Mouse (Mus musculus): Measurements from ENCODE around the gene Snx9. TPM values are rescaled to one million over a fixed set of nuclear protein-coding genes. Genes with fewer than 3 reads are reported as not detected.
A peak's percentile ranks its signal among the peaks of the same experiment; 100 is the strongest.

The Snx9 gene
- polyA plus RNA-seq, 1 experiment from 2014 or later, result 31.3 TPM

GRCm38 (mm10) chr17:5798900-5799299, 42.2 kb upstream of the Snx9 start:
- no peak overlapping the region for H3K4me3 ChIP-seq (replicated peaks; ENCODE audit: low read length)
- ATAC-seq (ENCODE audit: insufficient read depth, low FRiP score), result no peak
- H3K36me3 ChIP-seq (ENCODE audit: control insufficient read depth, insufficient read depth, low read length), result no peaks in the 10 kb centered on the region
- no peaks in the 10 kb centered on the region for H3K27me3 ChIP-seq (ENCODE audit: control insufficient read depth, insufficient read depth, low read length)
- H3K4me2 ChIP-seq (ENCODE audit: low read depth, low read length), result no peak overlapping the region
- H3K4me1 ChIP-seq (ENCODE audit: control insufficient read depth, insufficient read depth, low read length), result peaks cover 18% of the 10 kb centered on the region
- H3K9me3 ChIP-seq (replicated peaks; ENCODE audit: control insufficient read depth, low read length), result no peaks in the 10 kb centered on the region
- no peak overlapping the region for H3K27ac ChIP-seq (ENCODE audit: low read length)
- H3K9ac ChIP-seq (ENCODE audit: low read length), result 0 out of 2 replicates have a peak overlapping the region, but pooled peaks have one; percentile 10
- WGBS, result 65% methylated on average over 5 of the region's 5 CpGs

- Histone ChIP-seq H3K27me3 (ENCODE audit: control insufficient read depth, insufficient read depth, low read length) (no peaks in the 10 kb centered on the region), H3K9ac (ENCODE audit: low read length) (no peak overlapping the region), H3K4me1 (ENCODE audit: control insufficient read depth, insufficient read depth, low read length) (peaks cover 24% of the 10 kb centered on the region), H3K4me3 (replicated peaks; ENCODE audit: low read length) (no peak overlapping the region), H3K36me3 (ENCODE audit: control insufficient read depth, insufficient read depth, low read length) (no peaks in the 10 kb centered on the region), H3K9me3 (replicated peaks; ENCODE audit: control insufficient read depth, low read length) (no peaks in the 10 kb centered on the region), H3K27ac (ENCODE audit: low read length) (no peak overlapping the region), H3K4me2 (ENCODE audit: low read depth, low read length) (no peak overlapping the region)
- no peak for ATAC-seq (ENCODE audit: insufficient read depth, low FRiP score)
- WGBS, result 77% methylated on average over 17 of the region's 17 CpGs
Observed at GRCm38 (mm10) chr17:5799396-5800021, 41.6 kb upstream of the Snx9 start.

GRCm38 (mm10) chr17:5800254-5800653, 40.9 kb upstream of the Snx9 start:
- Histone ChIP-seq H3K9me3 (replicated peaks; ENCODE audit: control insufficient read depth, low read length) (no peaks in the 10 kb centered on the region), H3K4me3 (replicated peaks; ENCODE audit: low read length) (no peak overlapping the region), H3K4me2 (ENCODE audit: low read depth, low read length) (no peak overlapping the region), H3K9ac (ENCODE audit: low read length) (no peak overlapping the region), H3K27me3 (ENCODE audit: control insufficient read depth, insufficient read depth, low read length) (no peaks in the 10 kb centered on the region), H3K4me1 (ENCODE audit: control insufficient read depth, insufficient read depth, low read length) (peaks cover 27% of the 10 kb centered on the region), H3K36me3 (ENCODE audit: control insufficient read depth, insufficient read depth, low read length) (no peaks in the 10 kb centered on the region), H3K27ac (ENCODE audit: low read length) (no peak overlapping the region)
- 73% methylated on average over 2 of the region's 2 CpGs for WGBS
- no peak for ATAC-seq (ENCODE audit: insufficient read depth, low FRiP score)

GRCm38 (mm10) chr17:5800824-5801560, 40.1 kb upstream of the Snx9 start:
- Histone ChIP-seq H3K27me3 (ENCODE audit: control insufficient read depth, insufficient read depth, low read length) (no peaks in the 10 kb centered on the region), H3K36me3 (ENCODE audit: control insufficient read depth, insufficient read depth, low read length) (no peaks in the 10 kb centered on the region), H3K4me2 (ENCODE audit: low read depth, low read length) (no peak overlapping the region), H3K4me1 (ENCODE audit: control insufficient read depth, insufficient read depth, low read length) (peaks cover 34% of the 10 kb centered on the region), H3K9ac (ENCODE audit: low read length) (no peak overlapping the region), H3K9me3 (replicated peaks; ENCODE audit: control insufficient read depth, low read length) (no peaks in the 10 kb centered on the region), H3K4me3 (replicated peaks; ENCODE audit: low read length) (no peak overlapping the region), H3K27ac (ENCODE audit: low read length) (no peak overlapping the region)
- ATAC-seq (ENCODE audit: insufficient read depth, low FRiP score), result no peak
- WGBS, result 79% methylated on average over 7 of the region's 7 CpGs

- Histone ChIP-seq H3K4me1 (ENCODE audit: control insufficient read depth, insufficient read depth, low read length) (peaks cover 34% of the 10 kb centered on the region), H3K9me3 (replicated peaks; ENCODE audit: control insufficient read depth, low read length) (no peaks in the 10 kb centered on the region), H3K4me2 (ENCODE audit: low read depth, low read length) (no peak overlapping the region), H3K27ac (ENCODE audit: low read length) (no peak overlapping the region), H3K4me3 (replicated peaks; ENCODE audit: low read length) (no peak overlapping the region), H3K27me3 (ENCODE audit: control insufficient read depth, insufficient read depth, low read length) (no peaks in the 10 kb centered on the region), H3K36me3 (ENCODE audit: control insufficient read depth, insufficient read depth, low read length) (no peaks in the 10 kb centered on the region), H3K9ac (ENCODE audit: low read length) (no peak overlapping the region)
- ATAC-seq (ENCODE audit: insufficient read depth, low FRiP score), result no peak
- 47% methylated on average over 17 of the region's 17 CpGs for WGBS
Observed at GRCm38 (mm10) chr17:5801761-5802655, 39.1 kb upstream of the Snx9 start.

- no peak overlapping the region for H3K4me3 ChIP-seq (replicated peaks; ENCODE audit: low read length)
- H3K9me3 ChIP-seq (replicated peaks; ENCODE audit: control insufficient read depth, low read length), result no peaks in the 10 kb centered on the region
- no peak overlapping the region for H3K9ac ChIP-seq (ENCODE audit: low read length)
- ATAC-seq (ENCODE audit: insufficient read depth, low FRiP score), result no peak
- no peak overlapping the region for H3K4me2 ChIP-seq (ENCODE audit: low read depth, low read length)
- no peak overlapping the region for H3K27ac ChIP-seq (ENCODE audit: low read length)
- peaks cover 34% of the 10 kb centered on the region for H3K4me1 ChIP-seq (ENCODE audit: control insufficient read depth, insufficient read depth, low read length)
- no peaks in the 10 kb centered on the region for H3K36me3 ChIP-seq (ENCODE audit: control insufficient read depth, insufficient read depth, low read length)
- 77% methylated on average over 5 of the region's 5 CpGs for WGBS
- no peaks in the 10 kb centered on the region for H3K27me3 ChIP-seq (ENCODE audit: control insufficient read depth, insufficient read depth, low read length)
Observed at GRCm38 (mm10) chr17:5802656-5802955, 38.5 kb upstream of the Snx9 start.

GRCm38 (mm10) chr17:5803229-5804012, 37.7 kb upstream of the Snx9 start:
- Histone ChIP-seq H3K9me3 (replicated peaks; ENCODE audit: control insufficient read depth, low read length) (no peaks in the 10 kb centered on the region), H3K27me3 (ENCODE audit: control insufficient read depth, insufficient read depth, low read length) (no peaks in the 10 kb centered on the region), H3K36me3 (ENCODE audit: control insufficient read depth, insufficient read depth, low read length) (no peaks in the 10 kb centered on the region), H3K27ac (ENCODE audit: low read length) (no peak overlapping the region; the same call in 1 of the 2 replicates), H3K4me1 (ENCODE audit: control insufficient read depth, insufficient read depth, low read length) (peaks cover 32% of the 10 kb centered on the region), H3K4me2 (ENCODE audit: low read depth, low read length) (no peak overlapping the region), H3K9ac (ENCODE audit: low read length) (no peak overlapping the region), H3K4me3 (replicated peaks; ENCODE audit: low read length) (no peak overlapping the region)
- no peak for ATAC-seq (ENCODE audit: insufficient read depth, low FRiP score)
- 86% methylated on average over 10 of the region's 10 CpGs for WGBS

- no peak overlapping the region for H3K4me3 ChIP-seq (replicated peaks; ENCODE audit: low read length)
- peak; percentile 7; the same call in 1 of the 2 replicates for ATAC-seq (ENCODE audit: insufficient read depth, low FRiP score)
- no peak overlapping the region for H3K9ac ChIP-seq (ENCODE audit: low read length)
- no peak overlapping the region for H3K4me2 ChIP-seq (ENCODE audit: low read depth, low read length)
- no peaks in the 10 kb centered on the region for H3K9me3 ChIP-seq (replicated peaks; ENCODE audit: control insufficient read depth, low read length)
- H3K27ac ChIP-seq (ENCODE audit: low read length), result peak overlapping the region; percentile 61
- WGBS, result 50% methylated on average over 12 of the region's 12 CpGs
- H3K27me3 ChIP-seq (ENCODE audit: control insufficient read depth, insufficient read depth, low read length), result no peaks in the 10 kb centered on the region
- peaks cover 26% of the 10 kb centered on the region for H3K4me1 ChIP-seq (ENCODE audit: control insufficient read depth, insufficient read depth, low read length)
- no peaks in the 10 kb centered on the region for H3K36me3 ChIP-seq (ENCODE audit: control insufficient read depth, insufficient read depth, low read length)
Observed at GRCm38 (mm10) chr17:5804370-5805150, 36.6 kb upstream of the Snx9 start.

Data from stomach, embryonic 16.5 days (tissue).